Mouse (Mus musculus) myocyte (in vitro differentiated cells): ENCODE measurements at regions not wholly inside any gene's neighbourhood (a gene's known extent, or its start where the extent isn't known, plus 50 kb on each side); places are given as distances from the start of the nearest gene placed in this dataset.

Source experiments
- H3K27me3 ChIP-seq: one replicate; pipeline ENCODE4 v1.6.1; 2011; ENCODE audit not compliant: control insufficient read depth, insufficient read depth, insufficient read length
- H3K36me3 ChIP-seq: one replicate; pipeline ENCODE4 v1.6.1; 2011; ENCODE audit not compliant: control insufficient read depth, insufficient read depth
- H3K4me2 ChIP-seq: one replicate; pipeline ENCODE4 v1.6.1; 2011; ENCODE audit warnings: low read depth, control low read depth
- H3K4me3 ChIP-seq: one replicate; pipeline ENCODE4 v1.5.1; 2011; ENCODE audit warnings: mild to moderate bottlenecking, control low read depth, moderate library complexity
- H3K79me2 ChIP-seq: one replicate; pipeline ENCODE4 v1.6.1; 2011; ENCODE audit not compliant: control insufficient read depth, insufficient read depth
- H3ac ChIP-seq: one replicate; pipeline ENCODE4 v1.6.1; 2011; ENCODE audit not compliant: control insufficient read depth, insufficient read length
- CEBPB ChIP-seq: IDR thresholded peaks from 2 replicates; pipeline ENCODE4 v1.6.1; 2011; ENCODE audit warnings: mild to moderate bottlenecking, moderate library complexity; ENCODE audit not compliant: poor library complexity, insufficient read depth, severe bottlenecking
- E2F4 ChIP-seq: IDR thresholded peaks from one replicate; pipeline ENCODE4 v1.6.1; 2011; ENCODE audit warnings: mild to moderate bottlenecking, control low read depth, moderate library complexity; ENCODE audit not compliant: insufficient read depth
- MAX ChIP-seq: IDR thresholded peaks from one replicate; pipeline ENCODE4 v1.6.1; 2011; ENCODE audit warnings: low read depth, mild to moderate bottlenecking, control low read depth
- MYOD1 ChIP-seq, 3 experiments: IDR thresholded peaks; one replicate each; pipeline ENCODE4 v1.6.1; 2011; ENCODE audit warnings: control low read depth in 2 of 3, low read depth in 2 of 3, mild to moderate bottlenecking in 2 of 3, moderate library complexity in 1 of 3; ENCODE audit not compliant: insufficient read length in 2 of 3, control insufficient read depth in 1 of 3
- MYOG ChIP-seq, 3 experiments: IDR thresholded peaks; one replicate each; pipeline ENCODE4 v1.6.1; 2011; ENCODE audit warnings: control low read depth in 2 of 3, low read depth in 2 of 3, mild to moderate bottlenecking in 2 of 3; ENCODE audit not compliant: insufficient read length in 2 of 3, control insufficient read depth in 1 of 3, insufficient read depth in 1 of 3
- POLR2A ChIP-seq: IDR thresholded peaks from one replicate; pipeline ENCODE4 v1.6.1; 2011; ENCODE audit warnings: low read depth, mild to moderate bottlenecking, control low read depth, moderate library complexity; ENCODE audit not compliant: insufficient read length
- POLR2AphosphoS2 ChIP-seq: IDR thresholded peaks from one replicate; pipeline ENCODE4 v1.6.1; 2011; ENCODE audit warnings: low read depth, control low read depth; ENCODE audit not compliant: insufficient read length
- REST ChIP-seq: IDR thresholded peaks from one replicate; pipeline ENCODE4 v1.6.1; 2011; ENCODE audit warnings: mild to moderate bottlenecking, control low read depth, moderate library complexity; ENCODE audit not compliant: insufficient read depth, insufficient read length
- SRF ChIP-seq: IDR thresholded peaks from one replicate; pipeline ENCODE4 v1.6.1; 2011; ENCODE audit warnings: low read depth; ENCODE audit not compliant: control insufficient read depth, insufficient read length
- TCF12 ChIP-seq: IDR thresholded peaks from one replicate; pipeline ENCODE4 v1.6.1; 2011; ENCODE audit warnings: mild to moderate bottlenecking, control low read depth; ENCODE audit not compliant: poor library complexity, insufficient read depth, severe bottlenecking
- TCF3 ChIP-seq: IDR thresholded peaks from one replicate; pipeline ENCODE4 v1.6.1; 2011; ENCODE audit warnings: low read depth, control low read depth; ENCODE audit not compliant: insufficient read length
- USF1 ChIP-seq: IDR thresholded peaks from one replicate; pipeline ENCODE4 v1.6.1; 2011; ENCODE audit warnings: low read depth, mild to moderate bottlenecking, control low read depth, moderate library complexity

DNA sequence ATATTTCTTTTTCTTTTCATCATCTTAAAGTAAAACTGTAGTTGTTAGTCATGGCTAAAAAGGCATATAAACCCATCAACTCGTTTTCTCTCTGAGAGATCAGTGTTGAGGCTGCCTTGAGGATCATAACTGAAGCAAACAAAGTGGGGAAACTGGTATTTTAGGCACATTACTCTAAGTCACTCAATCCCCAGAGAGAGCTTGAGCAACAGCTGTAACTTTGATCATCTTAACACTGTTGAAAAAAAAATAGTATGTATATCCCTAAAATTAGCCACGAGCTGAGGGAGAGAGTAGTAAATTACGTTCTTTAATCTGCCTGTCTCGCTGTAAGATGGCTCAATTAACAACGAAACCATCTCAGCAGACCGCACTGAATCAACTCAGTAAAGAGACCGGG is 67.2 kb upstream of the Skap2 start:
- H3K4me3 ChIP-seq: no peak overlapping the region
- no peaks in the 10 kb centered on the region for H3K36me3 ChIP-seq
- H3K27me3 ChIP-seq: no peaks in the 10 kb centered on the region
- TF ChIP-seq TCF12: no peak
- peak; percentile 47 to 53 (median 48) for TF ChIP-seq MYOD1 (IDR thresholded peaks at IDR 0.05; ENCODE audit: control insufficient read depth in 1 of 3, insufficient read length in 2 of 3, low read depth in 2 of 3)
- TF ChIP-seq POLR2A: no peak
- TF ChIP-seq SRF: no peak
- TF ChIP-seq TCF3: no peak
- TF ChIP-seq REST: no peak
- no peak for TF ChIP-seq USF1
- TF ChIP-seq E2F4: no peak
- peak; percentile 87 for TF ChIP-seq CEBPB
- TF ChIP-seq MYOG (IDR thresholded peaks at IDR 0.05; ENCODE audit: control insufficient read depth in 1 of 3, insufficient read depth in 1 of 3, insufficient read length in 2 of 3, low read depth in 2 of 3): peak in 1 of 3 experiments; percentile 49
- no peaks in the 10 kb centered on the region for H3K79me2 ChIP-seq
- no peak overlapping the region for H3ac ChIP-seq
- H3K4me2 ChIP-seq: peak overlapping the region; percentile 94

DNA sequence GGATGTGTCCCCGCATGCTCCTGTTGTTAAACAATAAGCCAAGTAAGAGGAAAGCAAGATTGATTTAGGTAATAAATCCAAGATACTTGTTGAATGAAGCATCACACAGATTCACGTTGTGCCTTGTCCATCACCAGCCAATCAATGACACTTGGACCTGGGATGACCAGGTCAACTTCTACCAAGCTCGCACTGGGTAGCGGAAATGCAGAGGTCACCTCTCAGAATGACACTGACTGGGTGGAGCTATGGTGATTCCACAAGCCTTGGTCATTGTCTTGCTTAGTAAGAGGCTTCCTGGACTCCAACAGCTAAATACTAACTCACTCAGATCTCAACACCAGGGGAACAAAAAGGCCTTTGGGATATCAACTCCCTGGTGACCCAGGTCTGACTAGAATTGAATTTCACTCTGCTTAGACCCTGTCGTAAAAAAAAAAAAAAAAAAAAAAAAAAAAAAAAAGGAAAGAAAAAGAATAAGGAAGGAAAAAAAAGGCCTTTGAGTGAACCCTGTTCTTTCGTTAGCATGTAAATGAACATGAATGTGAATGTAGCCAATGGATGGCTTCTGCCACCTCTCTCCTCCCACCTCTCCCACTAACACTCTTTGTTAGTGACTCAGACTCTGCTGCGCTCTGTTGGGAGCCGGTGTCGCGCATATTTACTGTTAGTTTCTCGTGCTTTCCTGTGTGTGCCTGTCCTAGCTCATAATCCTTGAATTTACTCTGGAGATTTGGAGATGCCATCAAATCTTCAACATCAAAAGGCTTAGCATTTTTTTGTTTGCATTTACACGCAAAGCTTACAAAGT is 66.4 kb upstream of the Skap2 start:
- Histone ChIP-seq H3K79me2 (no peaks in the 10 kb centered on the region), H3K4me2 (peak overlapping the region; percentile 94), H3ac (no peak overlapping the region), H3K36me3 (no peaks in the 10 kb centered on the region), H3K27me3 (no peaks in the 10 kb centered on the region), H3K4me3 (no peak overlapping the region)
- TF ChIP-seq POLR2A (peak; percentile 32), MYOG (IDR thresholded peaks at IDR 0.05; ENCODE audit: control insufficient read depth in 1 of 3, insufficient read depth in 1 of 3, insufficient read length in 2 of 3, low read depth in 2 of 3) (no peak)

DNA sequence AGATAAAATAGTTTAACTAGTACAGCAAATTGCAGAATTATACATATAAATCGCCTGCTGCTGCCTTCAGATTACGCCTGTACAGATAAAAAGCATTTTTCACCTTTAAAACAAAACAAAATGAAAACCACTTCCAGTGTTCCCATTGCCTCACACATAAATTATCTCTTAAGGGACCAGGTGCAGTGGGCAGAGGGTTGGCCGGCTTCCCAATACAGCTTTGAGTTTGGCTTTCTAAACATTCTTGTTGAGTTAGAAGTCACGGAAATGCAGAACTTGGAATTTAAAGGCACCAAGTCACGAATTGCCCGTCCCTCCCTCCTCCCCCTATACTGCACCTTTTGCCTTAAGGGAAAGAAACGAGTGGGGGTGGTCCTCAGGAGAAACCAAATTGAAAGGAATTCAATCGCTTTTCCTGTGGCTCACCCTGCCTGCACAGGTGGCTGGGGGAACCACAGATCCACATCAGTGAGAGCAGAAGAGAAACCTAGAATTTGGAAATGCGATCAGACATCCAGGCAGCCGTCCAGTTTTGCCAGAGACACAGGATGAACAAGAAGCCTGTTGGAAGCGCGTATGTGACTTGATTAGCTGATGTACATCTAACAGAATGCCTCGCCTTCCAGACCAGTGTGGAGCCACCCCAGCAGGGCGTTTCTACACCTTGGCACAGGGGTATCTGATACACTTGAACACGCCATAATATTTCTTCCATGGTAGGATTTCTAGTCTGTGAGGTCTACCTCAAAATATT is 64.0 kb upstream of the Skap2 start:
- H3K27me3 ChIP-seq: no peaks in the 10 kb centered on the region
- no peak overlapping the region for H3ac ChIP-seq
- peak; percentile 43 for TF ChIP-seq TCF12
- TF ChIP-seq MYOD1 (IDR thresholded peaks at IDR 0.05; ENCODE audit: control insufficient read depth in 1 of 3, insufficient read length in 2 of 3, low read depth in 2 of 3): peak in 2 of 3 experiments; percentile 45
- TF ChIP-seq CEBPB: peak; percentile 15; the same call in 1 of the 2 replicates
- TF ChIP-seq USF1: no peak
- H3K79me2 ChIP-seq: no peaks in the 10 kb centered on the region
- peak overlapping the region; percentile 49 for H3K4me2 ChIP-seq
- no peaks in the 10 kb centered on the region for H3K36me3 ChIP-seq
- H3K4me3 ChIP-seq: no peak overlapping the region

DNA sequence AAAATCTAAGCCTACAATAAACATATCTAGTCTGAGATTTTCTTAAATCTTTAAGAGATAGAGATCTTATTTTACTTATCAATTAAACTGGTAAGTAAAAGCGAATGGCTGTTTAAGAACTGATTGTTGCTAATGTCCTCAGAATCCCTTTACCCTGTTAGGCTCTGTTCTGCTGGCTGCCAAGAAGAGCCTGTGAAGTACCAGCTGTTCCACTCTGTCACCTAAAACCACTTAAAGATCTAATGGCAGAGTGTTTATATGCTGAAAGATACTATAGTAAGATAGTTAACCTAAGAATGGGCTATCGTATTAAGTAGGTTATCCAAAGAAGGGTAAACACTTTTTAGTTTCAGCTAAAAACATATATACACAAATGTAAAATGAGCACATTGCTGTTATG is 62.6 kb upstream of the Skap2 start:
- Histone ChIP-seq H3K4me2 (peak overlapping the region; percentile 49), H3ac (no peak overlapping the region), H3K79me2 (no peaks in the 10 kb centered on the region), H3K4me3 (no peak overlapping the region), H3K27me3 (no peaks in the 10 kb centered on the region), H3K36me3 (no peaks in the 10 kb centered on the region)
- TF ChIP-seq E2F4 (no peak), POLR2AphosphoS2 (no peak), MYOG (IDR thresholded peaks at IDR 0.05; ENCODE audit: control insufficient read depth in 1 of 3, insufficient read depth in 1 of 3, insufficient read length in 2 of 3, low read depth in 2 of 3) (peak in 1 of 3 experiments; percentile 29), TCF3 (no peak), TCF12 (peak; percentile 61), MYOD1 (IDR thresholded peaks at IDR 0.05; ENCODE audit: control insufficient read depth in 1 of 3, insufficient read length in 2 of 3, low read depth in 2 of 3) (peak; percentile 88 to 92 (median 89))

DNA sequence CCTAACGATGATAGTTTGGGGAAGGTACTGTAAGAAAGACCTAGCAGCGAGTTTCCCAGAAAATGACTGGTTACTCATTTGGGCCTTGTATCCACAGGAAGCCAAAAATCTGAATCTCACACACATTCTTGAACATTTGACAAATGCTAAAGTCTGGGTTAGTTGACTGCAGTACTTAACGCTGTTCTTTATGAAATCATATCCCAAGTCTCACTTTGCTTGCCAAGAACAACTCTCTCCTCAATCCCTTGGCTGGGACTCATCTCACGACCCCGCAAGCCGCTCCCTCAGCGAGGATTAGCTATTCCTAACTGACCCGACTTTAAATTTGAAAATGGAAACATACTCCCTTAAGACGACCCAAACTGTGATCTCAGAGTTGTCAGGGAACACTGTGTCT is 54.8 kb upstream of the Skap2 start:
- Histone ChIP-seq H3ac (no peak overlapping the region), H3K27me3 (no peaks in the 10 kb centered on the region), H3K36me3 (no peaks in the 10 kb centered on the region), H3K4me2 (peak overlapping the region; percentile 40), H3K79me2 (no peaks in the 10 kb centered on the region), H3K4me3 (no peak overlapping the region)
- TF ChIP-seq POLR2A: no peak
- TF ChIP-seq MAX: no peak
- no peak for TF ChIP-seq E2F4
- TF ChIP-seq TCF12: no peak
